Mouse (Mus musculus) liver, embryonic 12.5 days (tissue): Measurements from ENCODE around the gene Ankrd39. TPM values are rescaled to one million over a fixed set of nuclear protein-coding genes. Genes with fewer than 3 reads are reported as not detected.

Experiments
- ATAC-seq: fragments of 200-750 bp; cut with Nextera tagmentation; 2 replicates; pipeline ENCODE4 v1.8.0; 2017; ENCODE audit warnings: moderate number of reproducible peaks, mild to moderate bottlenecking, moderate library complexity
- H3K27ac ChIP-seq: fragments of 300-500 bp; sonication (generic); 2 replicates; pipeline ENCODE4 v1.5.1; 2016; ENCODE audit warnings: mild to moderate bottlenecking
- H3K27me3 ChIP-seq: fragments of 300-500 bp; sonication (generic); replicated peaks from 2 replicates; pipeline ENCODE4 v1.6.1; 2016; ENCODE audit warnings: mild to moderate bottlenecking, moderate library complexity
- H3K36me3 ChIP-seq: fragments of 300-500 bp; sonication (generic); 2 replicates; pipeline ENCODE4 v1.6.1; 2016; ENCODE audit warnings: mild to moderate bottlenecking, moderate library complexity
- H3K4me1 ChIP-seq: fragments of 300-500 bp; sonication (generic); 2 replicates; pipeline ENCODE4 v1.6.1; 2016
- H3K4me2 ChIP-seq: fragments of 300-500 bp; sonication (generic); 2 replicates; pipeline ENCODE4 v1.6.1; 2016; ENCODE audit warnings: mild to moderate bottlenecking, moderate library complexity
- H3K4me3 ChIP-seq: fragments of 300-500 bp; sonication (generic); 2 replicates; pipeline ENCODE4 v1.5.1; 2016; ENCODE audit warnings: mild to moderate bottlenecking, moderate library complexity
- H3K9ac ChIP-seq: fragments of 300-500 bp; sonication (generic); 2 replicates; pipeline ENCODE4 v1.6.1; 2016; ENCODE audit warnings: mild to moderate bottlenecking, moderate library complexity
- H3K9me3 ChIP-seq: fragments of 300-500 bp; sonication (generic); replicated peaks from 2 replicates; pipeline ENCODE4 v1.6.1; 2016; ENCODE audit warnings: mild to moderate bottlenecking, moderate library complexity
- WGBS: fragments of 180-500 bp; shearing (Covaris S2); methylation state at CpG from one replicate; pipeline ENCODE4 v1.1.7; 2016; ENCODE audit not compliant: insufficient replicate concordance; 5-methylcytosine and 5-hydroxymethylcytosine counted together
- polyA plus RNA-seq: library from polyadenylated mRNA; unstranded; fragments of >200 nt; fragmentation: Nextera tagmentation; extraction: Ambion mirVana; gene quantifications from 2 replicates; pipeline ENCODE4 v1.2.1, GENCODE M21; 2016

The Ankrd39 gene
- polyA plus RNA-seq, 1 experiment from 2014 or later = 10.5 TPM

GRCm38 (mm10) chr1:36535477-36536396, 11.5 kb downstream of the Ankrd39 start:
- Histone ChIP-seq H3K4me1 (peaks cover 5% of the 10 kb centered on the region; the same call in 1 of the 2 replicates), H3K4me3 (no peak overlapping the region), H3K27ac (no peak overlapping the region), H3K9me3 (no peaks in the 10 kb centered on the region), H3K9ac (no peak overlapping the region), H3K36me3 (peaks cover 43% of the 10 kb centered on the region), H3K4me2 (no peak overlapping the region), H3K27me3 (no peaks in the 10 kb centered on the region)
- ATAC-seq = no peak
- 71% methylated on average over 11 of the region's 11 CpGs for WGBS

GRCm38 (mm10) chr1:36534595-36535058, 12.6 kb downstream of the Ankrd39 start:
- no peak for ATAC-seq
- 61% methylated on average over 6 of the region's 6 CpGs for WGBS
- no peak overlapping the region for H3K27ac ChIP-seq

GRCm38 (mm10) chr1:36533546-36533945, 13.7 kb downstream of the Ankrd39 start:
- H3K4me2 ChIP-seq = no peak overlapping the region
- WGBS = 69% methylated on average over 6 of the region's 6 CpGs
- no peaks in the 10 kb centered on the region for H3K9me3 ChIP-seq
- H3K27ac ChIP-seq = no peak overlapping the region
- no peak overlapping the region for H3K9ac ChIP-seq
- H3K4me1 ChIP-seq = peaks cover 5% of the 10 kb centered on the region; the same call in 1 of the 2 replicates
- no peak overlapping the region for H3K4me3 ChIP-seq
- no peaks in the 10 kb centered on the region for H3K27me3 ChIP-seq
- H3K36me3 ChIP-seq = peaks cover 24% of the 10 kb centered on the region
- ATAC-seq = no peak

More at GRCm38 (mm10) chr1:36534595-36535058, 12.6 kb downstream of the Ankrd39 start:
- Histone ChIP-seq H3K9me3 (no peaks in the 10 kb centered on the region), H3K4me3 (no peak overlapping the region), H3K27me3 (no peaks in the 10 kb centered on the region), H3K9ac (no peak overlapping the region), H3K4me1 (peaks cover 5% of the 10 kb centered on the region; the same call in 1 of the 2 replicates), H3K36me3 (peaks cover 35% of the 10 kb centered on the region), H3K4me2 (no peak overlapping the region)

- Histone ChIP-seq H3K9ac (no peak overlapping the region), H3K27ac (no peak overlapping the region), H3K9me3 (no peaks in the 10 kb centered on the region), H3K4me1 (peaks cover 5% of the 10 kb centered on the region; the same call in 1 of the 2 replicates), H3K36me3 (peaks cover 19% of the 10 kb centered on the region), H3K4me2 (no peak overlapping the region), H3K27me3 (no peaks in the 10 kb centered on the region), H3K4me3 (no peak overlapping the region)
- WGBS = 88% methylated on average over 12 of the region's 12 CpGs
- ATAC-seq = no peak
These were observed 15.8 kb downstream of the Ankrd39 start for GRCm38 (mm10) chr1:36531461-36531860.

GRCm38 (mm10) chr1:36530962-36531361, 16.3 kb downstream of the Ankrd39 start:
- no peak overlapping the region for H3K9ac ChIP-seq
- no peak for ATAC-seq
- H3K9me3 ChIP-seq = no peaks in the 10 kb centered on the region
- peaks cover 5% of the 10 kb centered on the region; the same call in 1 of the 2 replicates for H3K4me1 ChIP-seq
- no peaks in the 10 kb centered on the region for H3K27me3 ChIP-seq
- WGBS = 76% methylated on average over 7 of the region's 7 CpGs
- no peak overlapping the region for H3K4me3 ChIP-seq
- no peak overlapping the region for H3K4me2 ChIP-seq
- peaks cover 23% of the 10 kb centered on the region for H3K36me3 ChIP-seq
- H3K27ac ChIP-seq = no peak overlapping the region

- Histone ChIP-seq H3K36me3 (peaks cover 28% of the 10 kb centered on the region), H3K9me3 (no peaks in the 10 kb centered on the region), H3K9ac (no peak overlapping the region), H3K27me3 (no peaks in the 10 kb centered on the region), H3K4me2 (no peak overlapping the region), H3K4me1 (peaks cover 5% of the 10 kb centered on the region; the same call in 1 of the 2 replicates), H3K27ac (no peak overlapping the region), H3K4me3 (no peak overlapping the region)
- ATAC-seq = no peak
- WGBS = 80% methylated on average over 8 of the region's 8 CpGs
These were observed 16.8 kb downstream of the Ankrd39 start for GRCm38 (mm10) chr1:36530485-36530884.

GRCm38 (mm10) chr1:36529875-36530274, 17.4 kb downstream of the Ankrd39 start:
- H3K4me2 ChIP-seq = no peak overlapping the region
- WGBS = 78% methylated on average over 4 of the region's 4 CpGs
- no peaks in the 10 kb centered on the region for H3K27me3 ChIP-seq
- H3K4me3 ChIP-seq = no peak overlapping the region
- peaks cover 5% of the 10 kb centered on the region; the same call in 1 of the 2 replicates for H3K4me1 ChIP-seq
- no peak for ATAC-seq
- no peaks in the 10 kb centered on the region for H3K9me3 ChIP-seq
- no peak overlapping the region for H3K9ac ChIP-seq
- no peak overlapping the region for H3K27ac ChIP-seq
- H3K36me3 ChIP-seq = peaks cover 34% of the 10 kb centered on the region

GRCm38 (mm10) chr1:36529274-36529673, 18.0 kb downstream of the Ankrd39 start:
- no peaks in the 10 kb centered on the region for H3K9me3 ChIP-seq
- no peaks in the 10 kb centered on the region for H3K27me3 ChIP-seq
- H3K27ac ChIP-seq = no peak overlapping the region
- H3K9ac ChIP-seq = no peak overlapping the region
- WGBS = 86% methylated on average over 4 of the region's 4 CpGs
- no peak for ATAC-seq
- H3K4me1 ChIP-seq = no peaks in the 10 kb centered on the region
- H3K4me3 ChIP-seq = no peak overlapping the region
- peaks cover 40% of the 10 kb centered on the region for H3K36me3 ChIP-seq
- no peak overlapping the region for H3K4me2 ChIP-seq

GRCm38 (mm10) chr1:36528351-36528750, 18.9 kb downstream of the Ankrd39 start:
- H3K4me1 ChIP-seq = no peaks in the 10 kb centered on the region
- no peaks in the 10 kb centered on the region for H3K27me3 ChIP-seq
- peaks cover 49% of the 10 kb centered on the region for H3K36me3 ChIP-seq
- no peak overlapping the region for H3K4me3 ChIP-seq
- H3K9me3 ChIP-seq = no peaks in the 10 kb centered on the region
- no peak overlapping the region for H3K4me2 ChIP-seq
- WGBS = 45% methylated on average over 1 of the region's 1 CpGs
- no peak overlapping the region for H3K9ac ChIP-seq
- no peak for ATAC-seq
- no peak overlapping the region for H3K27ac ChIP-seq

- Histone ChIP-seq H3K27me3 (no peaks in the 10 kb centered on the region), H3K4me2 (no peak overlapping the region), H3K9me3 (no peaks in the 10 kb centered on the region), H3K9ac (no peak overlapping the region), H3K27ac (no peak overlapping the region), H3K4me1 (no peaks in the 10 kb centered on the region), H3K36me3 (peaks cover 61% of the 10 kb centered on the region), H3K4me3 (no peak overlapping the region)
- WGBS = 86% methylated on average over 10 of the region's 10 CpGs
- ATAC-seq = no peak
These were observed 20.3 kb downstream of the Ankrd39 start for GRCm38 (mm10) chr1:36526903-36527302.

GRCm38 (mm10) chr1:36525774-36526173, 21.5 kb downstream of the Ankrd39 start:
- Histone ChIP-seq H3K27ac (no peak overlapping the region), H3K4me2 (no peak overlapping the region), H3K9ac (no peak overlapping the region), H3K27me3 (no peaks in the 10 kb centered on the region), H3K9me3 (no peaks in the 10 kb centered on the region), H3K4me3 (no peak overlapping the region), H3K4me1 (no peaks in the 10 kb centered on the region), H3K36me3 (peaks cover 65% of the 10 kb centered on the region)
- ATAC-seq = no peak
- WGBS = 82% methylated on average over 12 of the region's 12 CpGs

- no peak overlapping the region for H3K4me3 ChIP-seq
These were observed 23.2 kb downstream of the Ankrd39 start for GRCm38 (mm10) chr1:36524058-36524457.

More at GRCm38 (mm10) chr1:36524058-36524457, 23.2 kb downstream of the Ankrd39 start:
- Histone ChIP-seq H3K27me3 (no peaks in the 10 kb centered on the region), H3K4me2 (no peak overlapping the region), H3K4me1 (no peaks in the 10 kb centered on the region), H3K36me3 (peaks cover 79% of the 10 kb centered on the region), H3K9ac (no peak overlapping the region), H3K27ac (no peak overlapping the region), H3K9me3 (no peaks in the 10 kb centered on the region)
- ATAC-seq = no peak
- WGBS = 92% methylated on average over 5 of the region's 5 CpGs
